Mouse (Mus musculus) adrenal gland (tissue): Measurements from ENCODE around the gene Lhx5.

Experiments
- intact Hi-C: fragments of 180-260 bp; cut with DNase I; formaldehyde crosslinking; loops from one replicate; pipeline ENCODE4 v1.15.1; 2025

The Lhx5 gene

DNA sequence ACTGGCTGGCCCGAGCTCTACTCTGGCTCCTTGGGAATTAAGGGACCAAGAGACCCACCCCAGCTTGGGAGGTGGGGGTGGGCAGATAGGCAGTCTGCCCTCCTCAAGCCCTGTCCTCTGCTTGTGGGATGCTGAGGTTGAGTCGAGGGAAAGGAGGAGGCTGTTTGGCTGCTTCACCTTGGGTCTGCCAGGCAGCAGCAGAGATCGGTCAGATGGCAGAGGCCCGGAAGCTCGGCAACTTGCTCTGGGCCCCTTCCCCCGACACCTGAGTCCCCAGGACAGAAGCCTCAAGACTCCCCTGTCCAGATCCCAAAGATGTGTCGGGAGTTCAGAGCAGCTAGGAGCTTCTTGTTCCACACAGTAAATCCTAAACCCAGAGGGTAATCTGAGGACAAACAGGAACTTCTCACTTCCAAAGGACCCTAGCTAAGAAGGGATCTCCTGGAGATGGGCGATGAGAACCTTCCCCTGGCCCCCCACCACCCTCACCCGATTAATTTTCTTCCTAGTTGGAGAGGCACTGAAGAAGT, 1.1 kb downstream of the Lhx5 start:
- intact Hi-C loops = no loop called here

GRCm38 (mm10) chr5:120433135-120433760, 1.7 kb downstream of the Lhx5 start:
- intact Hi-C loops = no loop called here

DNA sequence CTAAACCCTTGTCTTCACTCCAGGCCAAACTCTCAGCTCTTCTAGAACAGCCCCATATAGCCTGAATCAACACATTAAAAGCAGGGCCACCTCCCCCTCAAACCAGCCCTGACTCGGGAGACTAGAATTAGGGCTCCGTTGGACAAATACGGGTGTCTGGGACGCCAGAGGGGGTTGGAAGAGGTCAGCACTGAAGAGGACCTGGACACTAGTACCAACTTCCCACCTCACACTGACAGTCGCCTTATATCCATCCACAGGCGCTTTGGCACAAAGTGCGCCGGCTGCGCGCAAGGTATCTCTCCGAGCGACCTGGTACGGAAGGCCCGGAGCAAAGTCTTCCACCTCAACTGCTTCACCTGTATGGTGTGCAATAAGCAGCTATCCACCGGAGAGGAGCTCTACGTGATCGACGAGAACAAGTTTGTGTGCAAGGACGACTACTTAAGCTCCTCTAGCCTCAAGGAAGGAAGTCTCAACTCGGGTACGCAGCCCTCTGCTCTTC, 2.8 kb downstream of the Lhx5 start:
- intact Hi-C loops = no loop called here

DNA sequence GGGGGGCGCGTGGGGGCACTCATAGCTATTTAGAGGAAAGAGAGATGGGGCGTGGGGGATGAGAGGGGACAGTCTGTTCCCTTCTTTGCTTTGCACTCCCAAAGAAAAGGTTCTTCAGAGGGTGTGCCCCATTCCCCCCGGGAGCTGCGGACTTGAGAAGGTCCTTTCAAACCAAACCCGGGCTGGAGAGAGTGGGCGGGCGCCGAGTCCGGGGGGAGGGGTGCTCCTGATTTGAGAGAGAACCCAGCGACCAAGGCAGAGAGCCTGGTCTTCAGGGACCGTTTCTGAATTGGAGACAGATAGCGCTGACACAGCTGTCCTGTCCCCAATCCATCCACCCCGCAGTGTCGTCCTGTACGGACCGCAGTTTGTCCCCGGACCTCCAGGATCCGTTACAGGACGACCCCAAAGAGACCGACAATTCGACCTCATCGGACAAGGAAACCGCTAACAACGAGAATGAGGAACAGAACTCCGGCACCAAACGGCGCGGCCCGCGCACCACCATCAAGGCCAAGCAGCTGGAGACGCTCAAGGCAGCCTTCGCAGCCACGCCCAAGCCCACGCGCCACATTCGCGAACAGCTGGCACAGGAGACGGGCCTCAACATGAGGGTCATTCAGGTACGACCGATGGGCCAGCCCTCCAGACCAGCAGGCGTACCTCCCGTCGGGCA, 3.6 kb downstream of the Lhx5 start:
- intact Hi-C loops = no loop called here

DNA sequence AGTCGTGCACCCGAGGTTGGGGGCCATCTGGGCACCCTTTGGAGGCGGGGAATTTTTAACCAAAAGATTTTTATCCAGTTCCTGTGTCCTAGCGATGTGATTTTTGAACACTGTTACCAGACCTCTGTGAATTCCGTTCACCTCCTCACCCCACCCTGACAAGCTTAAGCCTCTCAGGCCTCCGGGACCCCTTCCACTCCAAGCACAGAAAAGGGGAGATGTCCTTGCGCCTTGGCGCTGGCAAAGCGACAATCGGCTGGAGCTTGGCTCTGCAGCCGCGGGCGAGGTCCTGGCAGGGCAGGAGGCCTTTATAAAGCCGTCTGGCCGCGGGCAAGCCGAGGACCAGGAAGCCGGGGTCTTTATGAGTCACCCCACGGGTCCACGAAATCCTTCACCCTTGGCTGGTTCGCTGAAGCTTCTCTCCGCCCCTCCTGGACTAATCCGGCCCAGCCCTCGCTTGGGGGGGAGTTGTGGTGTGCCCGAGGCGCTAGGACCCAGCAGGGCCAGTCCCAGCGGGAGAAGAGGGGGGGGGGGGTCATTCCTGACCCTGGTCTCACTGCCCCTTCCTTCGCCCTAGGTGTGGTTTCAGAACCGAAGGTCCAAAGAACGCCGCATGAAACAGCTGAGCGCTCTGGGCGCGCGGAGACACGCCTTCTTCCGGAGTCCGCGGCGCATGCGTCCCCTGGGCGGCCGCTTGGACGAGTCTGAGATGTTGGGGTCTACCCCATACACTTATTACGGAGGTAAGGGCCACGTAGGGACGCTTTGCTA, 4.4 kb downstream of the Lhx5 start:
- intact Hi-C loops = no loop called here

GRCm38 (mm10) chr5:120436885-120437495, 5.5 kb downstream of the Lhx5 start:
- intact Hi-C loops = no loop called here

- intact Hi-C loops = no loop called here
Measured at GRCm38 (mm10) chr5:120437539-120437938, 6.0 kb downstream of the Lhx5 start.

DNA sequence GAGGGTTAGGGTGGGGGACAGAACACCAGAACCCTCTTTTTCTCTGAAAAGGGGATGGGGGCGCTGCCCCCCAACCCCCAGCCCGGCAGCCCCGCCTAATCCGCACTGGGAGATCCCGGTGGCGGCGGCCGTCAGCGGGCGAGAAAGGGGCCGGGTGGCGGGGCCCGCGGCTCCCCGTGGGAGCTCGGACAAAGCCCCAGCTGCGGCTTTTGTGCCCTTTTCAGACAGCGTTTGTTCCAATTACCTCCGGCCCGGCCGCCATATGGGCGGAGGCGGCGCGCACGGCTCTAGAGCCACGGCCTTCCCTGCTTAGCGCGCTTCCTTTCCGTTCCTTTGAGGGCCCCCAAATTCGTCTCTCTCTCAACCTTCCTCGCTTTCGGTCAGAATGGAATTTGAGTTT, 6.5 kb downstream of the Lhx5 start:
- intact Hi-C loops = no loop called here

GRCm38 (mm10) chr5:120438469-120438868, 7.0 kb downstream of the Lhx5 start:
- intact Hi-C loops = no loop called here

GRCm38 (mm10) chr5:120438991-120439710, 7.7 kb downstream of the Lhx5 start:
- intact Hi-C loops = no loop called here

DNA sequence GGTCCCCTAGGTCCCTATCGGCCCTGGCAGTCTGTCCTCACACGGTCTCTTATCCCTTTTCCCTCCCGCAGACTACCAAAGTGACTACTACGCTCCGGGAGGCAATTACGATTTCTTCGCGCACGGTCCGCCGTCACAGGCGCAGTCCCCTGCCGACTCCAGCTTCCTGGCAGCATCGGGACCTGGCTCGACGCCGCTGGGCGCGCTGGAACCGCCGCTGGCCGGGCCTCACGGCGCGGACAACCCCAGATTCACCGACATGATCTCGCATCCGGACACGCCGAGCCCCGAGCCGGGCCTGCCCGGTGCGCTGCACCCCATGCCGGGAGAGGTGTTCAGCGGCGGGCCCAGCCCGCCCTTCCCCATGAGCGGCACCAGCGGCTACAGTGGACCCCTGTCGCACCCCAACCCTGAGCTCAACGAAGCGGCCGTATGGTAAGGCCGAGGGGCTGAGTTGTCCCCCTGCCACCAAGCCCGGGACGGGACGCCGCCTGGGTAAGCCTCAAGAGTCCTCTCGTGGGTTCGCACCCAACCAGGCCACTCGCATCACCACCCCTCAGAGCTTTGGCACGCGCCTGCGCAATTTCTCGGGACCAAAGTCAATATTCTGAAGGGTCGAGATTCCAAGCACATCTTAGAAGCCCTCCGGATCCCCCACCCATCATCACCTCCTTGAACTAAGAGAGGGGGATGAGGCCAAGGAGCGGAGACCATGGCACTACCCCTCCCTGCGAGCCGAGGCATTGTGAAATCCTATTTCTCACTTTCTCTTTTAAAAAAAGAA, 8.6 kb downstream of the Lhx5 start:
- intact Hi-C loops = loop anchor here (10.0 kb wide), 1 partner anchor 295 kb away; no protein-coding TSS in a partner anchor

DNA sequence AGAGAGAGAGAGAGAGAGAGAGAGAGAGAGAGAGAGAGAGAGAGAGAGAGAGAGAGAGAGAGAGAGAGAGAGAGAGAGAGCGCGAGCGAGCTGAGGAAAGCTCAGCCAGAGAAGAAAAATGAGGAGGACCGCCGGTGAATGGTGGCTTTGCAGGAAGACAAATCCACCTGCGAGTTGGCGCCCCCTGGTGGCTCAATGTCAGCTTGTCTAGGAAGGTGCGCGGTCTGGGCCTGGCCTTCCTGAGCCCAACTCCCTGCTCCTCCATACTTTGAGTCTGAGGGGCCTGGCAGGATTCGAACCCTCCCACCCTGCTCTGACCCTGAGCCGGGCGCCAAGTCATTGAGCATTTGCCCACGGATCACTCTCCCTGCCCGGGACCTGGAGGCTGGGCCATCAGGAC, 9.2 kb downstream of the Lhx5 start:
- intact Hi-C loops = loop anchor here (10.0 kb wide), 1 partner anchor 296 kb away; no protein-coding TSS in a partner anchor

GRCm38 (mm10) chr5:120447305-120447704, 15.8 kb downstream of the Lhx5 start:
- intact Hi-C loops = loop anchor here (10.0 kb wide), 1 partner anchor 303 kb away; no protein-coding TSS in a partner anchor

DNA sequence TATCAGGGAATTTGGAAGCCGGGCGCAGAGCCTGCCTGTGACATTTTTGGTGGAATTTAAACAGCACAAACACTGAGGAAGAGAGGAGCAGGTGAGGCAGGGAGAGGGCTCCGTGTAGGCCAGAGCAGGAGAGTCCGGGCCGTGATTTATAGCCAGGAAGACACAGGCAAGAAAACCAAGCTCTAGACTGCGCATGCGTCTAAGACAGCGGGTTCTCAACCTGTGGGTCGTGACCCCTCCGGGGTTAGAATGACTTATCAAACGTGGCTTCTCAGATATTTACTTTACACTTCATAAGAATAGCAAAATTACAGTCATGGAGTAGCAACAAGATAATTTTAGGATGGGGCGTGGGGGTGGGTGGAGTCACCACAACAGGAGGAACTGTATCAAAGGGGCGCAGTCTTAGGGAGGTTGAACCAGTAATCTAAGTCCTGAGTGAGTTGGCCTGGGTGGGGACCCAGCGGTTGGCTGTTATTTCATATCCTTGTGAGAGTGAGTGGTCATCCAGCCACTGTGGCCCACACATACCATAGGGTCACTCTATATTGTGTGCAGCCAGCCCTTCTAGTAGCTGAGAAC, 23.3 kb downstream of the Lhx5 start:
- intact Hi-C loops = no loop called here

DNA sequence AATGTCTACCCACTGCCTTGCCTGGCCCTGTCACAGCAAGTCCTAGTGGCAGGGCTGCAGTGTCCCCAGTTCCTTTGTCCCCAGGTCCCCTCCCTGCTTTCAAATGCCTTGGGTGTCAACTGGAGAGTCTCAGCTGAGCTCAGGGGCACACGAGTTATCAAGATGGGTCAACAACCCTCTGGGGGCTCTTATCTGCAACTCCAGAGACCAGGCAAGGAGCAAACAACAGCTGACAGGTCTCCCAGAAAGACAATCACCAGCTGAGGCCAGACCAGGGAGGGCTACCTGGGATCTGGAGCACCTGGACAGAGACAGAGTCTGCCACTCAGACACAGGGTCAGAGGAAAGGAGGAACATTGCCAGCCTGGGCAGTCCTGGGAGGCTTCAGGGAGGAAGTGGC, 24.8 kb downstream of the Lhx5 start:
- intact Hi-C loops = no loop called here

GRCm38 (mm10) chr5:120456841-120457554, 25.5 kb downstream of the Lhx5 start:
- intact Hi-C loops = no loop called here

GRCm38 (mm10) chr5:120457628-120458027, 26.1 kb downstream of the Lhx5 start:
- intact Hi-C loops = no loop called here

- intact Hi-C loops = no loop called here
Measured at GRCm38 (mm10) chr5:120459133-120459532, 27.6 kb downstream of the Lhx5 start.

DNA sequence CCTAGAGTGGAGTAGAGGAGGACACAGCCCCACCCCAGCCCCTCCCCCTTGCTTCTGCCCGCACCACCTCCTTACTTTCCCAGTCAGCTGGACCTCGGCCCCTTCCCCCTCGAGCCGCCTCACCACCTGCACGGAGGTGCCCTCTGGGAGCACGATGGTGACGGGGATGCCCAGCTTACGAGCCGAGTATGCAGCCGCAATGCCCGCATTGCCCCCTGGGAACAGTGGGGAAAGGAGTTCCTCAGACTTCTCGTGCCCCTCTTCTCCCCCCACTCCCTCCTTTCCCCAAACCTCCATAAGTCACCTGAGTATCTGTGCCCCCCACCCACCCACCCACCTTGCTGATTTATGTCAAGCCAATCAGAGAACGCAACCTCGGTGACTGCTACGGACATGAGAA, 30.4 kb downstream of the Lhx5 start:
- intact Hi-C loops = no loop called here
